Mouse (Mus musculus) cortical plate, adult 2 months (tissue): ENCODE measurements around the gene Camk1d.

ENCODE experiments used
- CTCF ChIP-seq: fragments of 200-500 bp; IDR thresholded peaks from 2 replicates; pipeline ENCODE4 v1.5.1; 2011; ENCODE audit warnings: mild to moderate bottlenecking, control low read depth, low read length; ENCODE audit not compliant: insufficient read depth; ENCODE audit errors: extremely low read depth
- POLR2A ChIP-seq: fragments of 200-500 bp; IDR thresholded peaks from 2 replicates; pipeline ENCODE4 v1.6.1; 2011; ENCODE audit warnings: mild to moderate bottlenecking, low read length, control low read depth; ENCODE audit not compliant: insufficient read depth; ENCODE audit errors: extremely low read depth

DNA sequence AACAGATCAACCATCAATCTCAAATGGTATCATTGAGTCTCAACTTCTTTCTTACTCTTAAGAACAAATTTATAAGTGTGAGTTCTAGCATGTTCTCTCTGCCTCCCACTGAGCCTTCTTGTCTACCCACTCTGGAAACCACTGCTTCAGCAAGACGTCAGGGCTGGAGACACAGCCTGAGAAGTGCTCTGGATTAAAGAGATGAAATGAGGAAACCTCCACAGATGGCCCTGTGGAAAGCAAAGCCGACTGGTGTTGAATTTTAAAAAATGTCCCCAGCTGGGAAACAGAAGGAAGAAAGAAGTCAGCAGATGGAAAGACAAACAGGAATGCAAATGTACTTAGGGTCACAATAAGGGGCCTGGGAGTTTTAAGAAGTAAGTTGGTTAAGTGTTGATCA is 180.4 kb downstream of the Camk1d start:
- TF ChIP-seq CTCF (no peak), POLR2A (no peak)
